Mouse (Mus musculus) lung, postnatal 25 days (tissue): Measurements from ENCODE around the gene Tle1.

Experiments used
- DNase-seq: peaks from one replicate; pipeline ENCODE4 v3.0.0; 2022; ENCODE audit warnings: low spot score

Gene Tle1

GRCm38 (mm10) chr4:72200559-72201409, at the start of gene Tle1:
Tle1 (minus strand) TSS chr4:72200919.
- peak; percentile 100 for DNase-seq

DNA sequence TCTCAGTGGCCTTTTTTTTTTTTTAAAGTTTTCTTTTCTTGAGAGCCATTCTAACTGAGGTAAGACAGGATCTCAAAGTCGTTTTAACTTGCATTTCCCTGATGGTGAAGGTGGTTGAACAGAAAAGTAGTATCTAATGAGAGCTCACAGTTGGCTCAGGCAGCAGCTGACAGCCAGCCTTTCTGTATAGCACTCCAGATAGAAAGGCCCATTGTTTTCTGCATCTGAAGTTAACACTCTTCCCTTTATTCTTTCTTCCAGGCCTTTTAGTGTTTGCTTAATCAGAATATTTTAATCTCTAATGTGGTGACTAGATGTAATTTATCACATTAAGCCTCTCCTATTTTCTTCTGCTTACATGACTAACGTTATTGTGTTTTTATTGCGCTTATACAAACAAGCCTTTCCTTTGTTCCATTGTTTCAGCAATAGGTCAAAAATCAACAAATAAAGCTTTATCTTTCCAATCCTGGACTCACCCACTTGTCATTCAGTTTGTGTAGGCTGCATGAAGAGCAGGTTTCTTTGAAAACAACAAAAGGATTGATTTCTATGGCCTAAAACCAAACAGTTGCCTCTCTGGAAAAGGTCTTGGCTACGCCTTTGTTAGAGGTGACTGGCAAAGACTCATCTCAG, 33.0 kb upstream of the Tle1 start:
- no peak for DNase-seq

- no peak for DNase-seq
Measured at GRCm38 (mm10) chr4:72232206-72232605, 31.5 kb upstream of the Tle1 start.

DNA sequence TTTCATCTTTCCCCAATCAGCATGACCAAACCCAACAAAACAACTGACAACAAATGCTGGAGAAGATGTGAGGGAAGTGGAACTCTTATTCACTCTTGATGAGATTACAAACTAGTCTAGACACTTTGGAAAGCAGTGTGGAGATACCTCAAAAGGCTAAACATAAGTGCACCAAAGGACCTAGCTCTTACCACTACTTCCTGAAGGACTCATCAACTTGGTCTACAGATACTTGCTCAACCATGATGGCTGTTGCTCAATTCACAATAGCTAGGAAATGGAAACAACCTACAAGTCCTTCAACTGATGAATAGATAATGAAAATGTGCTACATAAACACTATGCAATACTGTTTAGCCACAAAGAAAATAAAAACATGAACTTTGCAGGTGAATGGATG, 30.1 kb upstream of the Tle1 start:
- no peak for DNase-seq

DNA sequence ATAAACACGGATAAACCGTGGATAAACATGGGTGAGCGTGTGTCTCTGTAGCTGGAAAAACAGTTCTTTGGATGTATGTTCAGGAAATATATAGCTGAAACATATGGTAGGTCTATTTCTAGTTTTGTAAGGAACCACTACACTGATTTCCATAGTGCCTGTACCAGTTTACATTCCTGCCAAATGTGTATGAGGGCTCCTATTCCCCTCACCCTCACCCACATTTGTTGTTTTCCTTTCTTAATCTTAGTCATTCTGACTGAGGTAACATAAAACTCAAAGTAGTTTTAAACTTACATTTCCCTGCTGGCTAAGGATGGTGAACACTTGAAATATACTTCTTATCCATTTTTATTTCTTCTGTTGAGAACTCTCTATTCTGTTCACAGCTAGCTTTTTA, 20.9 kb upstream of the Tle1 start:
- DNase-seq, result no peak

DNA sequence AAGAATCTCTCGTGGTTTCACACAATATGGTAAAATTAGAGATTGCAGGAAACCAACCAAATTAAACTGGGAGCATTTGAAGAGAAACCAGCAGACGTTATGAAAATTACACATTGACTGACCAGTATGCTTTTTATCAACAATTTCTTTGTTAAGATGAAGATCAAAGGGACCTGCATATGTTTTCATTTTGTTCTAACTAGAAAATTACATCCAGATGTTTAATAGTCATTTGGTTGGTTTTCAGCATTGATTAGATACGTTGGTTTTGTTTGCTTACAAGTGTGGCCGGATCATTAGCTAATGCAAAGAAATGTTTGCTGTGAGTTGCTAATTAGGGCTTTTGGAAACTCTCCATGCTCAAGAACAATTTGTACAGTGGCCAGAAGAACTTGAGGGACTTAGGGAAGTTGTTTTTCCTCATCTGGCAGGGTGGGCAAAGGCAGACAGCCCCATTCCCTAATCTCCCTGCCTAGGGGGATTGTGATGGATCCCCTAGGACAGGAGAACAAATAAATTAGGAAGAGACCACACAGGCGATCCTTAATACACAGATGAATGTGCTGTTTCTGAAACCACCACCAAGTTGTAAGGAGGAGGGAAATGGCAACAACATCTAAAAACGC, 3.8 kb upstream of the Tle1 start:
- DNase-seq, result no peak

DNA sequence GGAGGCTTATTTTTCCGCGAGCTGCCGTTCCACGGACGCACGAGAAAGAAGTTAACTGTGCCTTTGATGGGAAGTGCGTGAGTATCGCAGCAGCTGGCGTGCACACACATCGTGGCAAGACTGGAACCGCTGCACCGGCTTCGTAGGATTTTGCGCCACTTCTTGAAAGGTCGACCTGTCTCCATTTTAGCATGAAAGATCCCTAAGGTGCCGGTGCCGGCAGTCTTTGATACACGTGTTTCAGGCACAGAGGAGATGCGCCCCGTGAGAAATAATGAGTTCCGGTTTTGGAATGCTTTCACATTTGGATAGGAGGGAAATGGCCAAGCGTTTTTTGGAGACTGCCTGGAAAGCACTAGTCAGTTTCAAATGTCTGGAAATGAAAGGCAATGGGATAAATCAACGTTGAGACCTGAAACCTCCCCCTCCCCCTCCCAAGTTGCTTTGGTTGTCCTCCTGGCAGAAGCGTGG, 837 bp upstream of the Tle1 start:
- DNase-seq, result peak; percentile 43

DNA sequence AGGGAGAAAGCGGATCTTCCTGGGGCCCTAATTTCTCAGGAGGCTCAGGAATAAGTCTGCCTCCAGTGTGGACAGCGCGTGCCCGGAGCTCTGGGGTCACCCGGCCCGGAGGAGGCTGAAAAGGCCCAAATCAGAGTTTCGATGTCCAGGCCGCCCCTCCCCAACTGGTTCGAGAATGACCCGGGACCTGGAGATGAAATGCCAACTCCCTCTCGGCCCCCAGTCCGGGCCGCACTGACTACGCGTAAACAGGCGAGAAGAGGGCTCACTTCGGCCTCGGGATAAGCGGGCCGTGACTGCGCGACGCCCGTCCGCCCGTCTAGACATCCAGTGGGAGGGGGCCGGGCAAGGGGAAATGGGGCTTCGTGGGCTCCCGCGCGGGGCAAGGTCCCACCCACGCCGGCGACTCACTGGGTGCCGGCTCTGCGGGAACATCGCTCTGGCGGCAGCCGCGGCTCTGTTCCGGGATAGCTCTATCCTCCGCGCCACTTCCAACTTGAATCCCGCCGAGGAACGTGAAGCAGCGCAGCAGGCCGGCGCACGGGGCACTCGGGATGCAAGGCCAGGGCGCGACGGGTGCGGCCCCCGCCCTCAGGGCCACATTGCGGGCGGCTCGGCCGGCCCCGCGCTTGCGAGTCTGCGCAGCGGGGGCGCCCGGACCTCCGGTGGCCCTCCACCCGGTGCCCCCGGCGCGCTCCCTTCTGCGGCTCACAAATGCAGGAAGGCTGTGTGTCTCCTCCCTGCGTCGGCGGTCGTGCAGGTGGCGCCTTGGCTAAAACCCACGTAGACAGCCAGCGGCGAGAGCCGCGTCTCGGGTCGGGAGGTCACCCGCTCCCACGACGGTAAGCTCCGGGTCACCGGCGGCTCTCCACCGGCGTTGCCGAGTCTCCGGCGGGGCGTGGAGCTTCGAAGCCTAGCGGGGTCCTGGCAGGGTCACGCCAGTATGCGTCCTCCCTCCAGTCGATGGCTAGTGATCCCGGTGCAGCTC, 854 bp downstream of the Tle1 start:
- DNase-seq, result peak; percentile 26

DNA sequence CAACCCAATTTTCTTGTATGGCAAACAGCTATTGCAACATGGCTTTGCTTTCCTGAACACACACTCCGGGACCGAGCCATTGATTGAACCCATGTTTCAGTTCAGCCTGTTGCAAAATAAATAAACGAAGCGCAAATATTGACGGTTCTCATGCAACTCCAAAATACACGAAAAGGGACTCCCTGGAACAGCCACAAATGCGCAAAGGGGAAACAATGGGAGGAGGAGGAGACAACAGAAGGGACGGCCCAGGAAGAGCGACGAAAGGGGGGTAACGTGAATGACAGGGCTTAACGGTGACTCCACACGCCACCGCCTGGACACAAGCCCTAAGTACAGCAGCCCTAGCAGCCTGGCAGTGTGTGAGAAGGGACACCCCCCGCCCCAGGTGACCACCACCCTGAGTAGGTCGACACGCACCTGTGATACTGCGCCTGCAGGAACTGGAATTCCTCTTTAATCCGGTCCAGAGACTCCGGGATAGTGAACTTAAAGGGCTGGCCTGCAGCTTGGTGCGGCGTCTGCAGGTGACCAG, 1.8 kb downstream of the Tle1 start:
- peak; percentile 92 for DNase-seq

- peak; percentile 86 for DNase-seq
Measured at GRCm38 (mm10) chr4:72197888-72198605, 2.7 kb downstream of the Tle1 start.

DNA sequence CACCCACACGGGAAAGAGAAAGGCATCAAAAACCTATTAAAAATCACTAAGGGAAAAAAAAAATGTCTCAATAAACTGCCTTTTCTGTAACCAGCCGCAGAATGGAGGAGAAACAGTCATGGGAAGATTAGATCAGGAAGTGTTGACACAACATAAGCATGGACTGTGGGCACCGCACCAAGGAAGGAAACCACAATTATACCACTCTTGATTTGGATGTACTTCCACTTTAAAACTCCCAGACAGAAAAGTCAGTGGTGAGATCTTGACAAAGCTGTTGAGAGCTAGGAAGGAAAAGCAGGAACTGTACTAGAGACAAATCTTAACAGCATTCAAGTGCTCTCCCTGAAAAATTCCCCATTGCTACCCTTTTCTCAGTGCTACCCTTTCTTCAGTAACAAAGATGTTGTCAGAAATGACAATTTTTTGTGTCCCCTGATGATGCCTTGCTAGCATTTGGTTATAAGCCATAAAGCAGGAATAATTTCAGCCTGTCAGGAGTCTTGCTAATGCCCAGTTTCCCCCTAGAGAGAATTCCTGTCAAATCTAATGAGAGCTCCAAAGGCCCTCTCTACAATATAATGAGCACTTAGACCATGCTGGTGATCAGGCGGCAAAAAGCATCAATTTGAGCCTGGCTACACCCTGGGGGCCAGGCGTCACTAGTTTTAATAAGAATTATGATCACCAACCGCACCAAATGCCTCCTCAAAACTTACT, 5.4 kb downstream of the Tle1 start:
- DNase-seq, result peak; percentile 70

DNA sequence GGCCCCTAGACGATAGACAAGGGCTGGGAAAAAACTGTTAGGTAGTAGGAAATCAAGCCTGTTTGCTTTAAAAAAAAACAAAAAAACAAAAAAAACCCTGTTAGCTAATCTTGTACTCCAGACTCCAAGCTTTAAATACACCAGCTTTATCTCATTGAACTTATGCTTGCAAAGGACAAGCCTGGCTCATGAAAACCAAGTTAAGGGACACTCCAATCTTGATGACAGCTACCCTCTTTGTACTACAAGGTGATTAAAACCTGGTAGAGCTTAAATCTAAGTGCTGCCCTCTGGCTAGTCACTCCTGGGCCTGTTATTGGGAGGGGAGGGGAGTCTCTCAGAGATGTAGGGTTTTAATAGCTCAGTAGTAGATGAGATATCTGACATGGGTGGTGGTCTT, 7.4 kb downstream of the Tle1 start:
- DNase-seq, result no peak

DNA sequence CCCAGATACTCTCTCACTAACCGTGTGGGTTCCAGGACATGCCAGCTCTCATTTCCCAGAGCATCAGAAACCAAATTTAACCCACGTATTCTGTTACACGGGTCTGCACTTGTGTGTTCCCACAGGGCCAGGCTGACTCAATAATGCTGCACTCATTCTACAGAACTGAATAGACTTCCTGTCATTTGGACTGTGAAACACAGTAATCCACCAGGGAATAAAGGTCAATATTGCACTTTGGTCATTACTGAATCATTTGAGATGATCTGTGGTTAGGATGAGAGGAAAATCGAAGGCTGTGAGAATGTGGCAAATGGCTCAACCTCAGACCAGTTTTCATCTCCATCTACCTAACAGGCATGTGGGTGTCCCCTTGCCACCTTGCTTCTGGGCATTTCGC, 16.2 kb downstream of the Tle1 start:
- DNase-seq, result no peak

GRCm38 (mm10) chr4:72182343-72182988, 18.3 kb downstream of the Tle1 start:
- DNase-seq, result no peak

- DNase-seq, result no peak
Measured at GRCm38 (mm10) chr4:72175943-72176342, 24.8 kb downstream of the Tle1 start.

DNA sequence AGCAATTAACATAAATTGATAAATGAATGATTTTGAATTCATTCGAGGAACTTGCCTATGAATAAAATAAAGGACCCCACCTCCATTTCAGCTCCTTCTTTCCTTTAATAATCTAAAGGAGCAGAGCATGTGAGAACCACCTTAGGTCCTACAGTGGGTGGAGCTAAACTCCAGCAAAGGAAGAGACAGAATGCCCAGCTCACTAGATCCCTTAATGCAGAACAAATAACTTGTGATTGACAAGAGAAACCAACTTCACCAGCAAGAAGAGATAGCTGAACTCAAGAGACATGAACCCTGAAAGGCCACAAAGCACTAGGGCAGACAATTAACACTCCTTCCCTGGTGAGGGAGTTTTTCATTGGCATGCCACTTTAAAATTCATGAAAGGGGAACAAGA, 32.5 kb downstream of the Tle1 start:
- no peak for DNase-seq

DNA sequence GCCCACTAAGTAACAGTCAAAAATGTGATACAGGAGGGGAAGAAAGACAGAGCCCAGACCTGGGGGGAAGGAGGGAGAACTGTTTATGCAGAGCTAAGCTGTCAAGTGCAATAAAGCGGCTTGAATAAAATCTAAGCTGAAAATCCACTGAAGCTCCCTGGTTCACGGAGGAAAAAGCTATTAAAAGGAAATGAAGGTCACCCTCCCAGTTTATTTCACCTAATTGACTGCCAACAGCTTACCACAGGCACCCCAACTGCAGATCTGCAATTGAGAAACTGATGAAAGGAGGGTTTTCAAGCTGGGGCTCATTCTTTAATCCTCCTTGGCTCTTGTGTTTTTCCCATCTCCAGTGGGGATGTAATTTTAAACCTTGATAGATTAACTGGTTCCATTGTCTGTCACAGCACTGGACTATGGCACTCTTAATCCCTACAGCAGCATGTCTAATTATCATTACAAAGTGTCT, 32.9 kb downstream of the Tle1 start:
- no peak for DNase-seq

GRCm38 (mm10) chr4:72167171-72167570, 33.5 kb downstream of the Tle1 start:
- no peak for DNase-seq

DNA sequence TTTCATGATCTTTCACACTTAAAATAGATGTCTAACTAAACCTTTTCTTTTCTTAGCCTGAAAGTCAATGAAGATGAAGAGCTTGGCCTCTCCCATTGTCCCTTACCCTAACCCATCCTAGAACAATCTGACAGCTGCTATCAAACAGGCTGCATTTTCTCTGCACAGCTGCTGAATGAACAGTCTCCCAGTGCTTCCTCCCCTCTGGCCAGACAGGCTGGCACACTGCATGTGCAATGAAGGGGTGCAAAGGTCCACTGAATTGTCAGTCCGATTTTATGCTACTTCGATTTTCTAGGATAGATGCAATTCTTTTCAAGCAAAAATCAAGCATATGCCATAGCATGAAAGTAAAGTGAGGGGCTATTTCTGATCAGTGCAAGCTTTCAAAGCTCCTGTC, 34.2 kb downstream of the Tle1 start:
- no peak for DNase-seq

DNA sequence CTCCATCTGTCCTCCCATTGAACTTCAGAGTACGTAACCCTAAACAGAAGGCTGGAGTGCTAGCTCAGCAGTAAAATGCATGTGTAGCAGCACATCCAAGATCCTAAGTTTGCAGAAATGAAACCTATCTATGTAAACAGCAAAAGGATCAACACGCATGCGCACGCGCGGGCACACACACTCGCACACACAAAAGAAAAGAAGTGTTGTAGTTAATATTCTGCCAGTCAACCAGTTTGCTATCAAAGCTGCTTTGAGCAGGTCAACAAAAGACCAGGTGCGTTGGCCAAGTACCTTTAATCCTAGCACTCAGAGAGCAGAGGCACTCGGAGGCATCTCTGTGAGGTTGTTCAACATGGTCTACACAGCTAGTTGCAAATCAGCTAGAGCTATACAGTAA, 35.0 kb downstream of the Tle1 start:
- no peak for DNase-seq
